Mouse (Mus musculus): ENCODE results near the gene Defb26. TPM values are rescaled to one million over a fixed set of nuclear protein-coding genes. Genes with fewer than 3 reads are reported as not detected.

Gene Defb26
- polyA plus RNA-seq, 1 experiment from 2014 or later: not detected

DNA sequence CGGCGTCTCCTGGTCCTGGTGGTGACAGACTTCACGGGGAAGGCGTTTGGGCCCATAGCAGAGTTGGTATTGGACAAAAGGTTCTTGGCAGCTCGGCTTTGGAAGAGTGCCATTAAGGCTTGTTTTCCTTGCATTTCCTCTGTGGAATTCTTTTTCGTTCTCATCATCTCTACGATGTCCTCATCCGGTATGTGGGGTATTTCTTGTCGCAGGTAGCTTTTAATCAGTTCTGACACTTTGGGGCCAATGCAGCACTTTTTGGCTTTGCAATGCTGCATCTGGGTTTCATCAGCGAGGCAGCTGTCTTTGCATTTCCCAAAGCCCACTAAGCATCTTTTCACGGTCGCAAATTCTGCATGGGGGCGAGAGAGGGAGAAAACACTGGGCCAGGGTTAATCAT lies 52.3 kb downstream of the Defb26 start:
- H3K4me2 ChIP-seq: no peak overlapping the region
- H3K9me3 ChIP-seq: no peaks in the 10 kb centered on the region
- no peaks in the 10 kb centered on the region for H3K4me1 ChIP-seq
- no peak for ATAC-seq (ENCODE audit: borderline replicate concordance, extremely low read depth, low FRiP score, low TSS enrichment)
- H3K27ac ChIP-seq: no peak overlapping the region
- 46% methylated on average over 13 of the region's 13 CpGs for WGBS
- no peak overlapping the region for H3K9ac ChIP-seq
- no peak overlapping the region for H3K4me3 ChIP-seq
- H3K36me3 ChIP-seq: no peaks in the 10 kb centered on the region
- H3K27me3 ChIP-seq: no peaks in the 10 kb centered on the region

Other genes with a start within 250 kb of the Defb26 start
- 37.3 and 40.3 TPM in 2 replicates for gene Tbc1d20, start 217.9 kb downstream of the Defb26 start, polyA plus RNA-seq (2015; fragmentation: Nextera tagmentation; extraction: Ambion mirVana)
- 89.7 and 94.4 TPM in 2 replicates for gene Rbck1, start 179.0 kb downstream of the Defb26 start, polyA plus RNA-seq (2015; fragmentation: Nextera tagmentation; extraction: Ambion mirVana)
- 4.1 and 5.0 TPM in 2 replicates for gene Trib3, start 167.7 kb downstream of the Defb26 start, polyA plus RNA-seq (2015; fragmentation: Nextera tagmentation; extraction: Ambion mirVana)
- 0.14 and 0.36 TPM in 2 replicates for gene Nrsn2, start 135.1 kb downstream of the Defb26 start, polyA plus RNA-seq (2015; fragmentation: Nextera tagmentation; extraction: Ambion mirVana)
- gene Sox12, start 113.6 kb downstream of the Defb26 start, polyA plus RNA-seq (2015; fragmentation: Nextera tagmentation; extraction: Ambion mirVana): 10.5 and 11.3 TPM in 2 replicates
- 37.7 and 40.5 TPM in 2 replicates for gene Zcchc3, start 96.7 kb downstream of the Defb26 start, polyA plus RNA-seq (2015; fragmentation: Nextera tagmentation; extraction: Ambion mirVana)
- gene 6820408C15Rik, start 96.1 kb downstream of the Defb26 start, polyA plus RNA-seq (2015; fragmentation: Nextera tagmentation; extraction: Ambion mirVana): 3.0 and 3.1 TPM in 2 replicates
- not detected in 2 replicates for gene Defb23, start 47.1 kb downstream of the Defb26 start, polyA plus RNA-seq (2015; fragmentation: Nextera tagmentation; extraction: Ambion mirVana)
- gene Defb20, start 34.6 kb downstream of the Defb26 start, polyA plus RNA-seq (2015; fragmentation: Nextera tagmentation; extraction: Ambion mirVana): not detected in 2 replicates
- not detected in 2 replicates for gene Defb22, start 21.6 kb downstream of the Defb26 start, polyA plus RNA-seq (2015; fragmentation: Nextera tagmentation; extraction: Ambion mirVana)
- not detected in 2 replicates for gene Defb28, start 6.6 kb upstream of the Defb26 start, polyA plus RNA-seq (2015; fragmentation: Nextera tagmentation; extraction: Ambion mirVana)
- not detected in 2 replicates for gene Defb29, start 28.4 kb upstream of the Defb26 start, polyA plus RNA-seq (2015; fragmentation: Nextera tagmentation; extraction: Ambion mirVana)
- gene Gm17416, start 57.6 kb upstream of the Defb26 start, polyA plus RNA-seq (2015; fragmentation: Nextera tagmentation; extraction: Ambion mirVana): not detected in 2 replicates
- not detected in 2 replicates for gene Defb21, start 61.1 kb upstream of the Defb26 start, polyA plus RNA-seq (2015; fragmentation: Nextera tagmentation; extraction: Ambion mirVana)
- not detected in 2 replicates for gene Defb19, start 68.6 kb upstream of the Defb26 start, polyA plus RNA-seq (2015; fragmentation: Nextera tagmentation; extraction: Ambion mirVana)
- gene Defb45, start 87.7 kb upstream of the Defb26 start, polyA plus RNA-seq (2015; fragmentation: Nextera tagmentation; extraction: Ambion mirVana): not detected in 2 replicates
- not detected in 2 replicates for gene Defb36, start 92.6 kb upstream of the Defb26 start, polyA plus RNA-seq (2015; fragmentation: Nextera tagmentation; extraction: Ambion mirVana)
- 1.7 TPM in 1 of 2 replicates, not detected in the other for gene Defb25, start 111.4 kb upstream of the Defb26 start, polyA plus RNA-seq (2015; fragmentation: Nextera tagmentation; extraction: Ambion mirVana)
- gene Rem1, start 115.3 kb upstream of the Defb26 start, polyA plus RNA-seq (2015; fragmentation: Nextera tagmentation; extraction: Ambion mirVana): 8.0 and 8.5 TPM in 2 replicates
- gene H13, start 157.8 kb upstream of the Defb26 start, polyA plus RNA-seq (2015; fragmentation: Nextera tagmentation; extraction: Ambion mirVana): 97.7 and 104 TPM in 2 replicates
- gene Mcts2, start 175.3 kb upstream of the Defb26 start, polyA plus RNA-seq (2015; fragmentation: Nextera tagmentation; extraction: Ambion mirVana): 27.1 and 28.5 TPM in 2 replicates
- gene Id1, start 224.6 kb upstream of the Defb26 start, polyA plus RNA-seq (2015; fragmentation: Nextera tagmentation; extraction: Ambion mirVana): 134 and 143 TPM in 2 replicates
- gene Cox4i2, start 242.5 kb upstream of the Defb26 start, polyA plus RNA-seq (2015; fragmentation: Nextera tagmentation; extraction: Ambion mirVana): 74.8 and 81.0 TPM in 2 replicates